Mouse (Mus musculus): ENCODE results near the gene Upf1. TPM values are rescaled to one million over a fixed set of nuclear protein-coding genes. Genes with fewer than 3 reads are reported as not detected.

Upf1 gene
- polyA plus RNA-seq, 1 experiment, result 35.4 TPM

DNA sequence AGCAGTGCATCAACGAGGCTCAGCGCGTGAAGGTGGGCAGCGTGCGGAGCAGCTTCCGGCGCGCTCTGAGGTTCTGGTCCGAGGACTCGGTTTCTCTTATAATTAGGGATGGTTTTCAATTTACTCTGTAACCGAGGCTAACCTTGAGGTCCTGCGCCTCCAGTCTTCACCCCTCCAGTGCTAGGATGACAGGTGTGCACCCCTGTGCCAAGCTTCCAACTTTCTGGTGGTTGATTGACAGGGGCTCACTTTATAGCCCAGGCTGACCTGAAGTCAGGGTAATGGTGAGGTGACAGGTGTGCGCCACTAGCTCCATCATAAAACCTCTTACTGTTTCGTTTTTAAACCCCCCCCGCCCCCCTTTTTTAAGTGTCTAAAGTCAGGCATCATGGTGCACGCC lies 50.2 kb downstream of the Upf1 start:
- H3K27me3 ChIP-seq (ENCODE audit: control insufficient read depth, insufficient read depth, low read length), result no peaks in the 10 kb centered on the region
- no peak for TF ChIP-seq POLR2A (IDR thresholded peaks at IDR 0.05; ENCODE audit: control insufficient read depth, low read depth, low read length)
- H3K27ac ChIP-seq (ENCODE audit: control insufficient read depth, insufficient read depth, low read depth, low read length), result peak overlapping the region; percentile 91

GRCm38 (mm10) chr8:70302358-70302890 lies 50.7 kb downstream of the Upf1 start, which contains the start of the genes Ddx49 and Cope:
Gene Ddx49, minus strand, starts transcription at chr8:70302489.
Gene Cope, plus strand, starts transcription at chr8:70302518.
- TF ChIP-seq CTCF (IDR thresholded peaks at IDR 0.05; ENCODE audit: control insufficient read depth, insufficient read depth, insufficient replicate concordance, low read depth, low read length) (no peak), POLR2A (IDR thresholded peaks at IDR 0.05; ENCODE audit: control insufficient read depth, low read depth, low read length) (peak; percentile 61; the same call in 1 of the 2 replicates)
- peak within 1 kb of the TSS; percentile 93 for H3K4me3 ChIP-seq (ENCODE audit: control insufficient read depth, low read depth, low read length)
- H3K36me3 ChIP-seq (ENCODE audit: control insufficient read depth, insufficient read depth, low read length), result no peaks in the 10 kb centered on the region; the same call in 1 of the 2 replicates
- peak within 1 kb of the TSS; percentile 91 for H3K27ac ChIP-seq (ENCODE audit: control insufficient read depth, insufficient read depth, low read depth, low read length)
- H3K4me1 ChIP-seq (ENCODE audit: control insufficient read depth, insufficient read depth, low read length), result peaks cover 2% of the 10 kb centered on the region; the same call in 1 of the 2 replicates
- no peaks in the 10 kb centered on the region for H3K27me3 ChIP-seq (ENCODE audit: control insufficient read depth, insufficient read depth, low read length)

More for the DNA sequence above, 50.2 kb downstream of the Upf1 start:
- Histone ChIP-seq H3K36me3 (ENCODE audit: control insufficient read depth, insufficient read depth, low read length) (no peaks in the 10 kb centered on the region; the same call in 1 of the 2 replicates), H3K4me3 (ENCODE audit: control insufficient read depth, low read depth, low read length) (peak overlapping the region; percentile 93), H3K4me1 (ENCODE audit: control insufficient read depth, insufficient read depth, low read length) (peaks cover 2% of the 10 kb centered on the region; the same call in 1 of the 2 replicates)

DNA sequence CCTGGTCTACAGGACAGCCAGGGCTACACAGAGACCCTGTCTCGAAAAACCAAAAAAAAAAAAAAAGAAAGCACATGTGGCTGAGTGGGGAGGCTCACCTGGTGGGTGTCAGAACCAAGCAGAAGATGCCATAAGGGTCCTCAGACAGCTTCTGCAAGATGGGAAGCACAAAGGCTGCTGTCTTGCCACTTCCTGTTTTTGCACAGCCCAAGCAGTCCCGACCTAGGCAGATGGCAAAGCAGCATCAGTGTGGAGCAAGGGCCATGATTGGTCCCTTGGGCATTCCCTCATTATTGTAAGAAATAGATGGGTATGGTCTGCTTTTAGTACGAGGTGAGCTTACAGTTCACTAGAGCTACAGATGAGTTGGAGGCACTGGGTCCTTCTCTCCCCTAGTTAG lies 52.2 kb downstream of the Upf1 start:
- H3K27ac ChIP-seq (ENCODE audit: control insufficient read depth, insufficient read depth, low read depth, low read length), result no peak overlapping the region
- no peaks in the 10 kb centered on the region for H3K27me3 ChIP-seq (ENCODE audit: control insufficient read depth, insufficient read depth, low read length)
- H3K4me3 ChIP-seq (ENCODE audit: control insufficient read depth, low read depth, low read length), result no peak overlapping the region
- TF ChIP-seq CTCF (IDR thresholded peaks at IDR 0.05; ENCODE audit: control insufficient read depth, insufficient read depth, insufficient replicate concordance, low read depth, low read length) (no peak), POLR2A (IDR thresholded peaks at IDR 0.05; ENCODE audit: control insufficient read depth, low read depth, low read length) (no peak)
- peaks cover 2% of the 10 kb centered on the region; the same call in 1 of the 2 replicates for H3K4me1 ChIP-seq (ENCODE audit: control insufficient read depth, insufficient read depth, low read length)
- no peaks in the 10 kb centered on the region; the same call in 1 of the 2 replicates for H3K36me3 ChIP-seq (ENCODE audit: control insufficient read depth, insufficient read depth, low read length)

- Histone ChIP-seq H3K4me1 (ENCODE audit: control insufficient read depth, insufficient read depth, low read length) (no peaks in the 10 kb centered on the region), H3K4me3 (ENCODE audit: control insufficient read depth, low read depth, low read length) (no peak overlapping the region), H3K27ac (ENCODE audit: control insufficient read depth, insufficient read depth, low read depth, low read length) (no peak overlapping the region), H3K36me3 (ENCODE audit: control insufficient read depth, insufficient read depth, low read length) (peaks cover 2% of the 10 kb centered on the region), H3K27me3 (ENCODE audit: control insufficient read depth, insufficient read depth, low read length) (no peaks in the 10 kb centered on the region)
- TF ChIP-seq CTCF (IDR thresholded peaks at IDR 0.05; ENCODE audit: control insufficient read depth, insufficient read depth, insufficient replicate concordance, low read depth, low read length) (no peak), POLR2A (IDR thresholded peaks at IDR 0.05; ENCODE audit: control insufficient read depth, low read depth, low read length) (no peak)
Observed at GRCm38 (mm10) chr8:70293988-70294405, 59.1 kb downstream of the Upf1 start.

- Histone ChIP-seq H3K4me3 (ENCODE audit: control insufficient read depth, low read depth, low read length) (no peak overlapping the region), H3K27me3 (ENCODE audit: control insufficient read depth, insufficient read depth, low read length) (no peaks in the 10 kb centered on the region), H3K4me1 (ENCODE audit: control insufficient read depth, insufficient read depth, low read length) (peaks cover 13% of the 10 kb centered on the region), H3K27ac (ENCODE audit: control insufficient read depth, insufficient read depth, low read depth, low read length) (no peak overlapping the region), H3K36me3 (ENCODE audit: control insufficient read depth, insufficient read depth, low read length) (no peaks in the 10 kb centered on the region)
- TF ChIP-seq POLR2A (IDR thresholded peaks at IDR 0.05; ENCODE audit: control insufficient read depth, low read depth, low read length) (no peak), CTCF (IDR thresholded peaks at IDR 0.05; ENCODE audit: control insufficient read depth, insufficient read depth, insufficient replicate concordance, low read depth, low read length) (peak; percentile 79; the same call in 1 of the 2 replicates)
Observed at GRCm38 (mm10) chr8:70286737-70287136, 66.3 kb downstream of the Upf1 start.

DNA sequence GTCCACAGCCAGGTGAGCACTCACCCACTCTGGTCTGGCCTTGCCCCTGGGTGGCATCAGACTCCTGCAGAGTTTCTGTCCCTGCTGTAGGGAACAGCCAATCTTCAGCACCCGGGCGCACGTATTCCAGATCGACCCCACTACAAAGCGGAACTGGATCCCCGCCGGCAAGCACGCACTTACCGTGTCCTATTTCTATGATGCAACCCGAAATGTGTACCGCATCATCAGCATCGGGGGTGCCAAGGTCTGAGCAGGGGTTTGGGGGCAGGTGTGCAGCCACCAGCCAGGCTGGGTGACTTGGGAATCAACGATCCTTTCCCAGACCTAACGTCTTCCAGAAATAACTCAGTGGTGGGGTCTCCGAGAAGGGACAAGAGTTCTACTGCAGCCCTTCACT lies 67.8 kb downstream of the Upf1 start:
- TF ChIP-seq POLR2A (IDR thresholded peaks at IDR 0.05; ENCODE audit: control insufficient read depth, low read depth, low read length) (no peak), CTCF (IDR thresholded peaks at IDR 0.05; ENCODE audit: control insufficient read depth, insufficient read depth, insufficient replicate concordance, low read depth, low read length) (no peak)
- Histone ChIP-seq H3K36me3 (ENCODE audit: control insufficient read depth, insufficient read depth, low read length) (no peaks in the 10 kb centered on the region), H3K4me3 (ENCODE audit: control insufficient read depth, low read depth, low read length) (no peak overlapping the region)

DNA sequence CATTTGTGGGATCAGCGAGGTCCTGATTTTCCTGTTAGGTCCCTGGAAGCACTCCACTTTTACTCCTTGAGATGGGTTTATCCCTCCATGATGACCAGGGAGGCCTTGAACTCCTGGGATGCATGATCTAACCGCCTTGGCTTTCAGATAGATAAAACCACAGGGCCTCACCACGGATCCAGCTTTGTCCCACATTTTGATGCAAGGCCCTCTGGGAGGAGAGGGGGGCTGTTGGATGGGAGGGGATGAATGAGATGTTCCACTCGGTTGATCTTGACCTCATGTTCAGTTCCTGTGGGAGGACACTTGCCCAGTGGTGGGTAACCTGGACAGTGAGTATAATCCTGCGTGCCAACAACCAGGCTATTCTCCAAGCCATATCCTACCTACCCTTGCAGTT lies 68.7 kb downstream of the Upf1 start:
- H3K4me3 ChIP-seq (ENCODE audit: control insufficient read depth, low read depth, low read length), result no peak overlapping the region
- H3K36me3 ChIP-seq (ENCODE audit: control insufficient read depth, insufficient read depth, low read length), result no peaks in the 10 kb centered on the region
- no peak for TF ChIP-seq CTCF (IDR thresholded peaks at IDR 0.05; ENCODE audit: control insufficient read depth, insufficient read depth, insufficient replicate concordance, low read depth, low read length)
- TF ChIP-seq POLR2A (IDR thresholded peaks at IDR 0.05; ENCODE audit: control insufficient read depth, low read depth, low read length), result no peak

More for the DNA sequence above, 67.8 kb downstream of the Upf1 start:
- Histone ChIP-seq H3K27ac (ENCODE audit: control insufficient read depth, insufficient read depth, low read depth, low read length) (no peak overlapping the region), H3K4me1 (ENCODE audit: control insufficient read depth, insufficient read depth, low read length) (peaks cover 13% of the 10 kb centered on the region), H3K27me3 (ENCODE audit: control insufficient read depth, insufficient read depth, low read length) (no peaks in the 10 kb centered on the region)

More for the DNA sequence above, 68.7 kb downstream of the Upf1 start:
- H3K27ac ChIP-seq (ENCODE audit: control insufficient read depth, insufficient read depth, low read depth, low read length), result no peak overlapping the region
- H3K27me3 ChIP-seq (ENCODE audit: control insufficient read depth, insufficient read depth, low read length), result no peaks in the 10 kb centered on the region
- H3K4me1 ChIP-seq (ENCODE audit: control insufficient read depth, insufficient read depth, low read length), result peaks cover 13% of the 10 kb centered on the region

All from testis, adult 2 months (tissue).